Mouse (Mus musculus): Measurements from ENCODE around the gene Olfr491. TPM values are rescaled to one million over a fixed set of nuclear protein-coding genes. Genes with fewer than 3 reads are reported as not detected.

Olfr491 gene
- polyA plus RNA-seq (2014; fragmentation: Nextera tagmentation; extraction: Ambion mirVana): not detected in 2 replicates

DNA sequence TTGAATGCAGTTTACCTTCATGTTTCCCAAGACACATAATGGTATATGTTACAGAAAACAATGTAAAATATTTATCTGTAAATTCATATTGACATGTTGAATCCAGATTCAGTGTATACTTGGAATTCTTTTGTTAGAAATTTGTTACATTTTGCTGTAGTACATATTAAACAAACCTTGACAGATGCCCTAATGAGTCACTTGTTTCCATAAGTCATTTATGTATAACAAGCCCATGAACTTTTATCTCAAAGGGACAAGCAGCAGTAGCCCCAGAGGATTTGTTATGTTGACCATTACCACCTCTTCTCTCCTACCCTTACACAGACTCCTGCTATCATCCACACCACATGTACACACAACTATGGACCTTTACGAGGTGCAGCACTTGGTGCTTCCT lies at the start of gene Olfr491:
Gene Olfr491 (plus strand): TSS at position 301 of the 400 bp plus-strand sequence.
- 62% methylated on average over 1 of the region's 1 CpGs for WGBS (ENCODE audit: insufficient replicate concordance)
- no peak for ATAC-seq (replicated peaks; ENCODE audit: insufficient number of reproducible peaks, low FRiP score, low TSS enrichment)
- Histone ChIP-seq H3K4me3 (ENCODE audit: low read depth, low read length) (no peak within 1 kb of the TSS), H3K27me3 (ENCODE audit: control insufficient read depth, insufficient read depth, low read length) (no peaks in the 10 kb centered on the region), H3K9ac (ENCODE audit: low read depth, low read length) (no peak within 1 kb of the TSS), H3K27ac (ENCODE audit: low read depth, low read length) (no peak within 1 kb of the TSS), H3K36me3 (ENCODE audit: control insufficient read depth, insufficient read depth, low read length) (no peaks in the 10 kb centered on the region), H3K4me1 (ENCODE audit: control insufficient read depth, insufficient read depth, low read length) (no peaks in the 10 kb centered on the region), H3K4me2 (no peak within 1 kb of the TSS), H3K9me3 (replicated peaks; ENCODE audit: control insufficient read depth, low read length) (no peaks in the 10 kb centered on the region)

DNA sequence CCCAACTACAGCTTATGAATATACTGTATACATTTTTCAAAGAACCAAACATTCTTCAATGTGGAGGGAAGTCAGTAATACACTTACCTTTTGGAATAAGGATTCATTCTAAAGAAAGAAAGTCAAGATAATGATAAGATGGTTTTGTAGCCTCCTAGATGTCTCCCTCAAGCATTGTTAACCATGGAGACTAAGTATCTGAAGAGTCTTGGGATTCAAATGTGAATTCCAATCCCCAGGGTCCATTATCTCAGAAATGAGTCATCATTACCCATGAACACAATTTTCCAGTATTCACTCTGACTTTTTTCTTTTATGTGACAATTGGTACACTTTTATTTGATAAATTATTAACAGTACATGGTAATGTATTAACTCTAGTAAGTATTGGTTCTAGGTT lies 24.4 kb upstream of the Olfr491 start, which contains the start of gene Olfr490:
Gene Olfr490 (minus strand): TSS at position 101 of the 400 bp plus-strand sequence.
- Histone ChIP-seq H3K36me3 (ENCODE audit: control insufficient read depth, insufficient read depth, low read length) (no peaks in the 10 kb centered on the region), H3K4me1 (ENCODE audit: control insufficient read depth, insufficient read depth, low read length) (no peaks in the 10 kb centered on the region), H3K27ac (ENCODE audit: low read depth, low read length) (no peak within 1 kb of the TSS)

DNA sequence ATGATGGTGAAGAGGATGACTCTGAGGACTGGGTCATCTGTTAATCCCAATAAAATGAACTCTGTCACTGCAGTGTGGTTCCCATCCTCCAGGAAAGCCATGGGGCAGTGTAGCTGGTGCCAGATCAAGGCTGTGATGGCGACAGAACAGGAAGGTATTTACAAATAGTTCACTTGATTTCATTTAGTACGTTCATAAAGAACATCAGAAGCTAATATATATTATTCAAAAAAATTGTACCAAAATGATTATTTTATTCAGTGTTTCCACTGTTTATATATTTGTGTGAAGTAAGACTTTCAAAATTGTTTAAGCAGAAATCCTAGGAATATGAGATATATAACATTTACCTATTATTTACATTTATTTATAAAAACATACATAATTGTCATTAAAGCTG lies 10.3 kb downstream of the Olfr491 start, which contains the start of gene Olfr492:
Gene Olfr492 (minus strand): TSS at position 101 of the 400 bp plus-strand sequence.
- Histone ChIP-seq H3K9ac (ENCODE audit: low read depth, low read length) (no peak within 1 kb of the TSS), H3K36me3 (ENCODE audit: control insufficient read depth, insufficient read depth, low read length) (no peaks in the 10 kb centered on the region), H3K9me3 (replicated peaks; ENCODE audit: control insufficient read depth, low read length) (no peaks in the 10 kb centered on the region), H3K4me2 (no peak within 1 kb of the TSS), H3K27ac (ENCODE audit: low read depth, low read length) (no peak within 1 kb of the TSS), H3K4me3 (ENCODE audit: low read depth, low read length) (no peak within 1 kb of the TSS), H3K27me3 (ENCODE audit: control insufficient read depth, insufficient read depth, low read length) (no peaks in the 10 kb centered on the region), H3K4me1 (ENCODE audit: control insufficient read depth, insufficient read depth, low read length) (no peaks in the 10 kb centered on the region)
- ATAC-seq (replicated peaks; ENCODE audit: insufficient number of reproducible peaks, low FRiP score, low TSS enrichment): no peak
- 68% methylated on average over 2 of the region's 2 CpGs for WGBS (ENCODE audit: insufficient replicate concordance)

More for the DNA sequence above, 24.4 kb upstream of the Olfr491 start, which contains the start of gene Olfr490:
- no peak within 1 kb of the TSS for H3K4me3 ChIP-seq (ENCODE audit: low read depth, low read length)
- H3K4me2 ChIP-seq: no peak within 1 kb of the TSS
- H3K9me3 ChIP-seq (replicated peaks; ENCODE audit: control insufficient read depth, low read length): no peaks in the 10 kb centered on the region
- no peak for ATAC-seq (replicated peaks; ENCODE audit: insufficient number of reproducible peaks, low FRiP score, low TSS enrichment)
- H3K9ac ChIP-seq (ENCODE audit: low read depth, low read length): no peak within 1 kb of the TSS
- no peaks in the 10 kb centered on the region for H3K27me3 ChIP-seq (ENCODE audit: control insufficient read depth, insufficient read depth, low read length)

DNA sequence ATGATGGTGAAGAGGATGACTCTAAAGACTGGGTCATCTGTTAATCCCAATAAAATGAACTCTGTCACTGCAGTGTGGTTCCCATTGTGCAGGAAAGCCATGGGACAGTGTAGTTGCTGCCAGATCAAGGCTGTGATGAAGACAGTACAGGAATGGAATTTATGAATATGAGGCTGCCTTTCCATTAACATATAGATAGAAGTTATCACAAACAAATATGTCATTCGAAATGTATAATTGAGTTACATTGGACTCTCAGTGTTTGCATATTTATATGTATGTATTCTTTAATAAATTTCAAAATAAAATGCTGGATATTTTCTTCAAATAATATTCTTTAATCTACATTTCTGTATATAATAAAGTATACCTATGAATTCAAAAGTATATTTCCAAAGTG lies 33.6 kb downstream of the Olfr491 start, which contains the start of gene Olfr493:
Gene Olfr493 (minus strand): TSS at position 101 of the 400 bp plus-strand sequence.
- no peak within 1 kb of the TSS for H3K9ac ChIP-seq (ENCODE audit: low read depth, low read length)
- no peaks in the 10 kb centered on the region for H3K27me3 ChIP-seq (ENCODE audit: control insufficient read depth, insufficient read depth, low read length)
- no peak for ATAC-seq (replicated peaks; ENCODE audit: insufficient number of reproducible peaks, low FRiP score, low TSS enrichment)
- H3K4me3 ChIP-seq (ENCODE audit: low read depth, low read length): no peak within 1 kb of the TSS
- H3K9me3 ChIP-seq (replicated peaks; ENCODE audit: control insufficient read depth, low read length): no peaks in the 10 kb centered on the region
- H3K27ac ChIP-seq (ENCODE audit: low read depth, low read length): no peak within 1 kb of the TSS
- WGBS (ENCODE audit: insufficient replicate concordance): 51% methylated on average over 1 of the region's 1 CpGs
- H3K4me1 ChIP-seq (ENCODE audit: control insufficient read depth, insufficient read depth, low read length): no peaks in the 10 kb centered on the region
- no peaks in the 10 kb centered on the region for H3K36me3 ChIP-seq (ENCODE audit: control insufficient read depth, insufficient read depth, low read length)
- H3K4me2 ChIP-seq: no peak within 1 kb of the TSS

DNA sequence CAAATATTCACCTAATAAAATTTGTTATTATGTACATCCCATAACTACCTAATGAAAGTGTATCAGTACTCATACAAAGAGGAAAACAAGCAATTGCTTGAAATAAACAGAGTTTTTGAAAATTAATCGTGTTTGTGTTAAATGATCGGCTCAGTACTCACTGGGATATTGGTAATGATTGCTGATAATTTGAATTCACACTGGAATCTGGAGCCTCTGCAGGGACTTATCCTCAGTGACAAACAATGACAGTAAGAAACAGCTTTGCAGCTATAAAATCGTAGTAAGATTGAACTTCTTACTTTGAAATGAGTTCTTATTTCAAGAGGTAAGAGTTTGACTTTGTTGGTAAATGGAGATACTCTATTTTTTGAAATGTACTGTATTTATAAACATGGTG lies 51.8 kb downstream of the Olfr491 start, which contains the start of gene Olfr494:
Gene Olfr494 (plus strand): TSS at position 301 of the 400 bp plus-strand sequence.
- 67% methylated on average over 3 of the region's 3 CpGs for WGBS (ENCODE audit: insufficient replicate concordance)
- Histone ChIP-seq H3K9me3 (replicated peaks; ENCODE audit: control insufficient read depth, low read length) (no peaks in the 10 kb centered on the region), H3K36me3 (ENCODE audit: control insufficient read depth, insufficient read depth, low read length) (no peaks in the 10 kb centered on the region), H3K27me3 (ENCODE audit: control insufficient read depth, insufficient read depth, low read length) (no peaks in the 10 kb centered on the region), H3K4me2 (no peak within 1 kb of the TSS), H3K9ac (ENCODE audit: low read depth, low read length) (no peak within 1 kb of the TSS), H3K27ac (ENCODE audit: low read depth, low read length) (no peak within 1 kb of the TSS), H3K4me1 (ENCODE audit: control insufficient read depth, insufficient read depth, low read length) (no peaks in the 10 kb centered on the region), H3K4me3 (ENCODE audit: low read depth, low read length) (no peak within 1 kb of the TSS)
- no peak for ATAC-seq (replicated peaks; ENCODE audit: insufficient number of reproducible peaks, low FRiP score, low TSS enrichment)

Other genes with a start within 250 kb of the Olfr491 start
- not detected in 2 replicates for gene Olfr480, start 246.1 kb upstream of the Olfr491 start, polyA plus RNA-seq (2014; fragmentation: Nextera tagmentation; extraction: Ambion mirVana)
- gene Olfr481, start 233.6 kb upstream of the Olfr491 start, polyA plus RNA-seq (2014; fragmentation: Nextera tagmentation; extraction: Ambion mirVana): not detected in 2 replicates
- gene Olfr482, start 215.9 kb upstream of the Olfr491 start, polyA plus RNA-seq (2014; fragmentation: Nextera tagmentation; extraction: Ambion mirVana): not detected in 2 replicates
- not detected in 2 replicates for gene Olfr483, start 212.6 kb upstream of the Olfr491 start, polyA plus RNA-seq (2014; fragmentation: Nextera tagmentation; extraction: Ambion mirVana)
- gene Olfr484, start 186.0 kb upstream of the Olfr491 start, polyA plus RNA-seq (2014; fragmentation: Nextera tagmentation; extraction: Ambion mirVana): not detected in 2 replicates
- gene Olfr485, start 153.6 kb upstream of the Olfr491 start, polyA plus RNA-seq (2014; fragmentation: Nextera tagmentation; extraction: Ambion mirVana): not detected in 2 replicates
- gene Olfr486, start 140.7 kb upstream of the Olfr491 start, polyA plus RNA-seq (2014; fragmentation: Nextera tagmentation; extraction: Ambion mirVana): not detected in 2 replicates
- gene Olfr487, start 98.8 kb upstream of the Olfr491 start, polyA plus RNA-seq (2014; fragmentation: Nextera tagmentation; extraction: Ambion mirVana): not detected in 2 replicates
- not detected in 2 replicates for gene Olfr488, start 55.1 kb upstream of the Olfr491 start, polyA plus RNA-seq (2014; fragmentation: Nextera tagmentation; extraction: Ambion mirVana)
- not detected in 2 replicates for gene Olfr490, start 24.5 kb upstream of the Olfr491 start, polyA plus RNA-seq (2014; fragmentation: Nextera tagmentation; extraction: Ambion mirVana)
- not detected in 2 replicates for gene Olfr492, start 10.2 kb downstream of the Olfr491 start, polyA plus RNA-seq (2014; fragmentation: Nextera tagmentation; extraction: Ambion mirVana)
- not detected in 2 replicates for gene Olfr493, start 33.5 kb downstream of the Olfr491 start, polyA plus RNA-seq (2014; fragmentation: Nextera tagmentation; extraction: Ambion mirVana)
- gene Olfr494, start 51.9 kb downstream of the Olfr491 start, polyA plus RNA-seq (2014; fragmentation: Nextera tagmentation; extraction: Ambion mirVana): not detected in 2 replicates
- not detected in 2 replicates for gene Olfr495, start 79.7 kb downstream of the Olfr491 start, polyA plus RNA-seq (2014; fragmentation: Nextera tagmentation; extraction: Ambion mirVana)
- not detected in 2 replicates for gene Olfr497, start 107.0 kb downstream of the Olfr491 start, polyA plus RNA-seq (2014; fragmentation: Nextera tagmentation; extraction: Ambion mirVana)
- gene Olfr498, start 151.9 kb downstream of the Olfr491 start, polyA plus RNA-seq (2014; fragmentation: Nextera tagmentation; extraction: Ambion mirVana): not detected in 2 replicates
- gene Olfr502, start 211.6 kb downstream of the Olfr491 start, polyA plus RNA-seq (2014; fragmentation: Nextera tagmentation; extraction: Ambion mirVana): not detected in 2 replicates
- not detected in 2 replicates for gene Olfr503, start 231.1 kb downstream of the Olfr491 start, polyA plus RNA-seq (2014; fragmentation: Nextera tagmentation; extraction: Ambion mirVana)